Comparison of ENCODE assay signal across 19 mouse cellular contexts in genomic region chr16:78546529-78546928, GRCm38 (mm10). TPM values are rescaled to one million over a fixed set of nuclear protein-coding genes. Genes with fewer than 3 reads are reported as not detected.
DNase-seq lines count a peak whose midpoint lies in the region; ATAC-seq and TF ChIP-seq lines count a peak whose summit lies in the region.
"Had no signal": no experiment of that assay in that cellular context is flagged by ENCODE, and none has a peak within 500 bp of the region (broad histone marks: within the 10 kb centered on the region; RNA-seq: fewer than 3 reads in every experiment).

No protein-coding gene starts in this region.

- no peak for TF ChIP-seq POLR2A in small intestine, adult 2 months (IDR thresholded peaks at IDR 0.05; ENCODE audit: low read depth, low read length)

- WGBS in small intestine, adult 2 months = 81% methylated on average over 6 of the region's 6 CpGs
- 80% methylated on average over 6 of the region's 6 CpGs for WGBS in lung, postnatal 0 days

- TF ChIP-seq CTCF in small intestine, adult 2 months (IDR thresholded peaks at IDR 0.05; ENCODE audit: extremely low read depth, insufficient read length, insufficient replicate concordance, low read depth, low read length) = no peak
- TF ChIP-seq CTCF in lung, postnatal 0 days (IDR thresholded peaks at IDR 0.05) = no peak

- H3K4me3 ChIP-seq in small intestine, adult 2 months (ENCODE audit: low read depth, low read length) = no peak overlapping the region
- no peak overlapping the region for H3K4me3 ChIP-seq in lung, postnatal 0 days (ENCODE audit: low read depth, low read length)
- H3K4me3 ChIP-seq: limb, embryonic 15.5 days had no signal

- H3K4me1 ChIP-seq in small intestine, adult 2 months (ENCODE audit: control insufficient read depth, insufficient read depth, insufficient read length, low read length) = 0 out of 2 replicates have a peak, but pooled peaks cover 2% of the 10 kb centered on the region
- no peaks in the 10 kb centered on the region for H3K4me1 ChIP-seq in lung, postnatal 0 days (ENCODE audit: insufficient read depth, low read depth, low read length)
- H3K4me1 ChIP-seq: limb, embryonic 15.5 days had no signal

- no peak for TF ChIP-seq EP300 in lung, postnatal 0 days (IDR thresholded peaks at IDR 0.05)

- H3K4me2 ChIP-seq in lung, postnatal 0 days (replicated peaks; ENCODE audit: low read depth, low read length) = no peak overlapping the region
- H3K4me2 ChIP-seq: limb, embryonic 15.5 days had no signal

- peak; percentile 95 for ATAC-seq in hematopoietic stem cell, adult 5-6 weeks (replicated peaks in 1 of 2; ENCODE audit: insufficient read depth in 1 of 2, low FRiP score in 2 of 2, low TSS enrichment in 1 of 2, low read depth in 1 of 2, poor library complexity in 2 of 2, severe bottlenecking in 2 of 2)
- no peak for ATAC-seq in lung, postnatal 0 days
- ATAC-seq: hindbrain, postnatal 0 days; midbrain, embryonic 16.5 days had no signal

- H3K27me3 ChIP-seq in small intestine, adult 2 months (ENCODE audit: control insufficient read depth, insufficient read depth, low read length) = no peaks in the 10 kb centered on the region
- H3K27me3 ChIP-seq in lung, postnatal 0 days (replicated peaks; ENCODE audit: insufficient read depth, low read length) = no peaks in the 10 kb centered on the region
- H3K27me3 ChIP-seq: limb, embryonic 15.5 days had no signal

- H3K9me3 ChIP-seq in lung, postnatal 0 days (ENCODE audit: low read length) = no peaks in the 10 kb centered on the region
- H3K9me3 ChIP-seq: limb, embryonic 15.5 days had no signal

- DNase-seq in spleen, postnatal 36 days (ENCODE audit: low spot score in 2 of 2) = peak; percentile 17 to 37
- no peak for DNase-seq in spleen, adult 18-20 months
- DNase-seq in layer of hippocampus, adult 8-10 months (ENCODE audit: low spot score in 2 of 2) = no peak
- no peak for DNase-seq in layer of hippocampus, adult 18-20 months (ENCODE audit: low spot score in 2 of 2)
- no peak for DNase-seq in adipocyte (ENCODE audit: low spot score)
- DNase-seq in lung, postnatal 0 days (ENCODE audit: low spot score) = no peak
- DNase-seq: adrenal gland, postnatal 10 days; cerebellum, postnatal 36 days; heart, adult 11 months; heart, postnatal 4 days; kidney, adult 2 months; kidney, postnatal 10 days; lung, postnatal 14 days; retina, postnatal 1 day had no signal

- peak overlapping the region; percentile 11; the same call in 1 of the 2 replicates for H3K27ac ChIP-seq in small intestine, adult 2 months (ENCODE audit: insufficient read depth, low read depth, low read length)
- H3K27ac ChIP-seq in lung, postnatal 0 days (ENCODE audit: low read length) = no peak overlapping the region
- H3K27ac ChIP-seq: hindbrain, postnatal 0 days; limb, embryonic 15.5 days had no signal

- peaks cover 5% of the 10 kb centered on the region; the same call in 1 of the 2 replicates for H3K36me3 ChIP-seq in small intestine, adult 2 months (ENCODE audit: control insufficient read depth, insufficient read depth, low read length)
- H3K36me3 ChIP-seq in lung, postnatal 0 days (ENCODE audit: insufficient read depth, low read length) = peaks cover 9% of the 10 kb centered on the region; the same call in 1 of the 2 replicates

- no peak overlapping the region for H3K9ac ChIP-seq in lung, postnatal 0 days (replicated peaks; ENCODE audit: low read depth)
- H3K9ac ChIP-seq: limb, embryonic 15.5 days had no signal

RNA-seq across cellular contexts. Expression of gene D16Ertd472e, which starts 30.0 kb away (rescaled TPM):
- total RNA-seq in hematopoietic stem cell, adult 5-6 weeks (2017) = 57.2 and 58.0 TPM in 2 replicates
- polyA plus RNA-seq in small intestine, adult 2 months (2012; rRNA removed) = 1.1 and 2.3 TPM in 2 replicates
- 10 to 100 TPM; 13.8 to 15.1 (median 13.9) TPM for total RNA-seq in layer of hippocampus, adult 8-10 months (2022)
- 10 to 100 TPM; 14.8 to 15.5 TPM for total RNA-seq in layer of hippocampus, adult 18-20 months (2021)
- 12.3 and 14.7 TPM in 2 replicates for polyA plus RNA-seq in lung, postnatal 0 days (2015; fragmentation: Nextera tagmentation; extraction: Ambion mirVana)

Comparison
In these comparisons a context has a peak if more than half of its experiments do, and no peak if none do; other contexts are left out.
1. DNase-seq: peak in spleen, postnatal 36 days (2 of 2); none in spleen, adult 18-20 months (0 of 2), layer of hippocampus, adult 8-10 months (0 of 2), layer of hippocampus, adult 18-20 months (0 of 2), adipocyte (single experiment) and lung, postnatal 0 days (single experiment).